Mouse (Mus musculus): ENCODE data around the gene Mettl16.

DNA sequence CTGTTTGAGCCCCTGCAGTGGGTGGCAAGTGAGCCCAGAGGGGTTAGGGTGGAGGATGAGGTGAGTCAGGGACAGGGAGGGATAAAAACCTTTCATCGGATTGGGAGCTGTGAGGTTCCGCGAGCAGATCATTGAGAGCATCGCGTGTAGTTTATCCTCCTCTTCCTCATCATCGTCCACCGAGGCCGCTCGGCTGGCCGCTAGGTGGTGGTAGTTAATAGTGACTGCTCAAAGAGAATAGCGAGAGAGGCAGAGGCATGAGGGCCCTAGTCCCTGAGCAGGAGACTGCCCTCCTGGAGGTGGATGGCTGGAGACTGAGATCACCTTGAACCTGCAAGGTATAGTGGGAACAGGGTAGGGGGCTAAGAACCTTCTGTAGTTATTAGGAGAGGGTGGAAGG, 92.8 kb downstream of the Mettl16 start:
- TF ChIP-seq CTCF (IDR thresholded peaks at IDR 0.05; ENCODE audit: low read depth) (peak; percentile 76), EP300 (optimal IDR thresholded peaks at IDR 0.05) (no peak)

All from stomach, postnatal 0 days (tissue).